Mouse (Mus musculus) limb, embryonic 12.5 days (tissue): ENCODE data around the gene Sypl2. TPM values are rescaled to one million over a fixed set of nuclear protein-coding genes. Genes with fewer than 3 reads are reported as not detected.
"Not testable (repeated sequence)": the region's sequence is repeated elsewhere in the genome, so short reads cannot be mapped to it uniquely, and the experiment has no call there.

Experiments used
- ATAC-seq: fragments of 200-750 bp; cut with Nextera tagmentation; 2 replicates; pipeline ENCODE4 v1.8.0; 2017; ENCODE audit warnings: low read depth, moderate TSS enrichment; ENCODE audit not compliant: insufficient number of reproducible peaks, insufficient read depth, low FRiP score, low TSS enrichment
- H3K27ac ChIP-seq: fragments of 300-500 bp; sonication (generic); 2 replicates; pipeline ENCODE4 v1.5.1; 2016; ENCODE audit warnings: mild to moderate bottlenecking, moderate library complexity
- H3K27me3 ChIP-seq: fragments of 300-500 bp; sonication (generic); 2 replicates; pipeline ENCODE4 v1.6.1; 2016; ENCODE audit warnings: mild to moderate bottlenecking, moderate library complexity
- H3K36me3 ChIP-seq: fragments of 300-500 bp; sonication (generic); 2 replicates; pipeline ENCODE4 v1.6.1; 2016; ENCODE audit warnings: mild to moderate bottlenecking, moderate library complexity
- H3K4me1 ChIP-seq: fragments of 300-500 bp; sonication (generic); replicated peaks from 2 replicates; pipeline ENCODE4 v1.6.1; 2016
- H3K4me2 ChIP-seq: fragments of 300-500 bp; sonication (generic); 2 replicates; pipeline ENCODE4 v1.6.1; 2016; ENCODE audit warnings: mild to moderate bottlenecking, moderate library complexity
- H3K4me3 ChIP-seq: fragments of 300-500 bp; sonication (generic); replicated peaks from 2 replicates; pipeline ENCODE4 v1.5.1; 2016; ENCODE audit warnings: mild to moderate bottlenecking
- H3K9ac ChIP-seq: fragments of 300-500 bp; sonication (generic); replicated peaks from 2 replicates; pipeline ENCODE4 v1.6.1; 2016; ENCODE audit warnings: mild to moderate bottlenecking, moderate library complexity
- H3K9me3 ChIP-seq: fragments of 300-500 bp; sonication (generic); 2 replicates; pipeline ENCODE4 v1.6.1; 2016; ENCODE audit warnings: mild to moderate bottlenecking, moderate library complexity
- WGBS: fragments of 180-500 bp; shearing (Covaris S2); methylation state at CpG from one replicate; pipeline ENCODE4 v1.1.7; 2016; 5-methylcytosine and 5-hydroxymethylcytosine counted together
- polyA plus RNA-seq: library from polyadenylated mRNA; unstranded; fragments of >200 nt; fragmentation: Nextera tagmentation; extraction: Ambion mirVana; gene quantifications from 2 replicates; pipeline ENCODE4 v1.2.1, GENCODE M21; 2016

Gene Sypl2
- 0.64 and 0.87 TPM in 2 replicates for polyA plus RNA-seq

DNA sequence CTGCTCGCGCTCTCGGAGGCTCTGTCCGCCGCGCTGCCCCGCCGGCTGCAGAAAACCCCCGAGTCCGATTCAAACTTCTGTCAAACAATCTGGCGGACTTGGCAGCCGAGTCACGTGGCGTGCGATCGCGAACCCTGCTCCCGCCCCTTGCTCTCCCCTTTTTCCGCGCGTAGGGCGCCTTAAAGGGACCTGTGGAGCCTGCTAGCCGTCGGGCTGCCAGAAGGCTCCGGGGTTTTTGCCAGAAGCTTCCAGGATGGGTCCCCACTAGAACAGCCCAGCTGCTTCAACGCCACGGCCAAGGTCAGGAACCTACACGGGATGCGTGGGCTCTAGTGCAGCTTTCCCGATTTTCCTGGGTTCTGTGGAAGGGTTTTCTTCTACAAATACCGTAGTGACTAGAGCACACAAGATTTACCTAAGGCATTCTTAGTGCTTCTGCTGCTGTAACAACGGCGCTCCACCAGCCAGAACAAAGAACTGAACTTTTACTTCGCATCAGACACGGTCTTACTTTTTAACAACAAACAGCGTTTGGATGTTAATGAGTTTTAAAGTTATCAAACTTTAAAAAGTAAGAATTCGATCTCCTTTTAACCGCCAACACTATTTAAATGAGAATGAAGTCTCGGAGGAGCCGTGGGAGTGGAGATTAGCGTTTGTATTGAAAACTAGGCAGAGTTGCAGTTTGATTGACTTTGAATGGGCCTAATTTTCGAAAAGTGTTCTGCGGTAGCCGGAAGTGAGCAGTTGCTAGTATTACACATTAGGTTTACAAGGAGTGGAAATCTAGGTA lies at the start of gene Sypl2:
Gene Sypl2, minus strand, starts transcription at position 91 of the 793 bp plus-strand sequence.
- H3K4me2 ChIP-seq = peak within 1 kb of the TSS; percentile 71
- 4% methylated on average over 44 of the region's 44 CpGs for WGBS
- H3K4me3 ChIP-seq = peak within 1 kb of the TSS; percentile 48
- no peaks in the 10 kb centered on the region for H3K36me3 ChIP-seq
- ATAC-seq = no peak
- peaks cover 68% of the 10 kb centered on the region for H3K27me3 ChIP-seq
- H3K9ac ChIP-seq = peak within 1 kb of the TSS; percentile 57
- no peaks in the 10 kb centered on the region for H3K9me3 ChIP-seq
- H3K27ac ChIP-seq = no peak within 1 kb of the TSS
- H3K4me1 ChIP-seq = peaks cover 19% of the 10 kb centered on the region

DNA sequence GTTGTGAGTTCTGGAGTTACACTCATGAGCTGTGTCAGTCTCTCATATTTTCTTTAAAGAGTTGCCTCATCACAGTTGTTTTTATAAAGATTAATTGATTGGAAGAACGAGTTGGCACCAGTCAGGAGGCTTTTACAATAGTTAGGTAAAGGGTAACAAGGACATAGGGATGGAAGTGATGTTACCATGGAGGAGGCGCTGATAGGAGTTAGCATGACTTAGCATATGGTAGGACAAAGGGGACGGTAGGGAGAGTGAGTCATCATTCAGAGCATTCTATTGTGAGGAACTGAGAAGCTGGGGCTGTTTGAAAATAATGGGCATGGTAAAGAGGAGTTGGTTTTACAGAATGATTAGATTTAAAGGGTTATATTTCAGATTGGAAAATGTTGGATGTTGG lies 32.9 kb upstream of the Sypl2 start:
- Histone ChIP-seq H3K4me2 (no peak overlapping the region), H3K27ac (no peak overlapping the region), H3K9me3 (no peaks in the 10 kb centered on the region), H3K9ac (no peak overlapping the region), H3K27me3 (no peaks in the 10 kb centered on the region), H3K4me1 (peaks cover 16% of the 10 kb centered on the region), H3K4me3 (no peak overlapping the region), H3K36me3 (peaks cover 16% of the 10 kb centered on the region)
- WGBS = 81% methylated on average over 3 of the region's 3 CpGs
- ATAC-seq = no peak

DNA sequence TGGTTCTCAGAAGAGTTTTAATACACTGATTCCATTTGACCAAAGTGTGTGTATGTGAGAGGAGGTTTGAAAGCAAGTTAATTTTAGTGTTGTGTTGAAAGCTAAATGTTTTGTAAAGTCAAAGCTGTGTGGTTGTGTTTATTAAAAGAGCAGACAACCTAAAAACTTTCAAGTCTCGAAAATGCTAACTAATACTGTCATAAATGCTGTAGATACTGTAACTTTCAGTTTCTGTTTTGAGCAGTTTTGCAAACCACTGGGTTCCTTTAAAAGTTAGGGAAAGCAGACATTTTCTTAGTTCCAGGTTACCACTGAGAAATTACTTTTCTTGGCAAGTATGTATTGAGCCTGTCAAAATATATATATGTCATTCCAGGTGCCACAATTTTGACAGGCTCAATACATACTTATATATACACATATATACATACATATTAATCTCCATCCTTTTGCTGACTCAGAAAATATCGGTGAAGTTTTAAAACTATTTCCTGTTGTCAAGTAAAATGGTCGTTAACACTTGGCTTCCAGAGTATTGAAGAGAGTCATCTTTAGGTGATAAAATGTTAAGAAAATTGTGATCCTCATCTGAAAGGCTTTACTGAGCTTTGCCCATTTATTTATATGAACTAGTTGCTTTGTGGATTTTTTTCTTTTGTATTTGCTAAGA lies 31.5 kb upstream of the Sypl2 start:
- peak overlapping the region; percentile 97 for H3K4me3 ChIP-seq
- H3K27me3 ChIP-seq = no peaks in the 10 kb centered on the region
- 80% methylated on average over 3 of the region's 3 CpGs for WGBS

DNA sequence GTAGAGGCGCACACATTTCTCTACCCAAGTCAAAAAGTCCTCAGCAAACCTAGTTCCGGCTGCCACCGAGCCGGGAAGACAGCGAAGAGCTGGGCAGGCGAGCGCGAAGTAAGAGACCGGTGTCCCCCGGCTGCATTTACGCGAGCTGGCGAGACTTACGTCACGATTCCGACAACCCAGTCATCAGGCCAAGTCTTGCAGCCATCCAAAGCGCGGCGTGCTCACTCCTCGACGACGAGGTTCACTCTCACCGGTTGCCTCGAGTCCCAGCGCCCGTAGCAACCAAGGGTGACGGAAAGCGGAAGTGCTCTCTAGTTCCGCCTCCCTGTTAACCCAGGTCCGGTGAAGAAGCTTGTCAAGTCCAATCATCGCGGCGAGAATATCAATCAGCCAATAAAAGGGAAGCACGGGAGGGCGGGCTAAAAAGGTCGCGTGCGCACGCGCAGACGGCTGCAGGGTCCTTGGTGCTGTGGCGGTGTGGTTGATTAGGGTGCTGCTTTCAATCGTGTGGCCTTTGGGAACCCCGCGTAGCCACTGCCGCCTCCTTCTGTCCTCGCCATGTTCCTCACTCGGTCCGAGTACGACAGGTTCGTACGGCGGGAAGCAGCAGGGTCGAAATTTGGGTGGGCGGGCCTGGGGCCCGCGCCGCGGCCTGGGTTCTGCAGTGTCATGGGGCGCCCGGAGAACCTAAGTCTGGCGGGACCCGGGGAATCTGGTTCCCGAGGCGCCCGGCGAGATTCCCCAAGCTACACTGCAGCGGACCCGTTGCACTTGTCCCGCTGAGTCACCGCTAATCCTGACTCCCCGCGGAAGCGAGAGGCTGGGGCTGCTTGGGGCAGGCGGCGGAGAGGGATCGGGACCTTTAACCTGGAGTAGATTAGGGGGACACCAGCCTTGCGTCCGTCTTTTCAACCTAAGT lies 30.5 kb upstream of the Sypl2 start, which contains the start of gene Psma5:
Gene Psma5, plus strand, starts transcription at position 208 of the 919 bp plus-strand sequence.
- Histone ChIP-seq H3K4me1 (peaks cover 16% of the 10 kb centered on the region), H3K27ac (peak within 1 kb of the TSS; percentile 64; the same call in 1 of the 2 replicates), H3K27me3 (no peaks in the 10 kb centered on the region), H3K9ac (peak within 1 kb of the TSS; percentile 90), H3K4me3 (peak within 1 kb of the TSS; percentile 97), H3K9me3 (no peaks in the 10 kb centered on the region), H3K4me2 (peak within 1 kb of the TSS; percentile 86), H3K36me3 (peaks cover 3% of the 10 kb centered on the region)
- WGBS = under 1% methylated on average over 79 of the region's 79 CpGs
- peak; percentile 99 for ATAC-seq

More for the DNA sequence above, 31.5 kb upstream of the Sypl2 start:
- Histone ChIP-seq H3K9ac (peak overlapping the region; percentile 90), H3K4me2 (peak overlapping the region; percentile 86), H3K9me3 (no peaks in the 10 kb centered on the region), H3K36me3 (peaks cover 10% of the 10 kb centered on the region), H3K27ac (no peak overlapping the region), H3K4me1 (peaks cover 16% of the 10 kb centered on the region)
- no peak for ATAC-seq

DNA sequence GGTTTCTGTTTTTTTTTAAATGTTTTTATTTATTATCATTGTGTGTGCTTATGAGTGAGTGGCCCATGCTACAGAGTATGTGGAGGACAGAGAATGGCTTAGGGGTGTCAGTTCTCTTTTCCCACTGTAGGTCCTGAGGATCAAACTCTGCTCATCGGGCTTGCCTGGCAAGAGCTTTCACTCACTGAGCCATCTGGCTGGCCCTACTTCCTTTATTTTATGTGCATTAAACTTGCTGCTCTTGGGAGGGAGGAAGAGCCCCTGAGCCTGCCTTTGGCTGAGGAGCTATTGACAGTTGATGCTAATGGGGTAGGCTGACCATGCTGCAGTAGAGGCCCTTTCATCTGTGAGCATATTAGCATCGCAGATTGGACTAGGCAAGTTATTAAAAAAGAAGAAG lies 20.4 kb upstream of the Sypl2 start:
- no peaks in the 10 kb centered on the region for H3K4me1 ChIP-seq
- no peak overlapping the region for H3K4me2 ChIP-seq
- H3K27ac ChIP-seq = no peak overlapping the region
- H3K4me3 ChIP-seq = no peak overlapping the region
- H3K9ac ChIP-seq = no peak overlapping the region
- H3K9me3 ChIP-seq = no peaks in the 10 kb centered on the region
- H3K27me3 ChIP-seq = no peaks in the 10 kb centered on the region
- no peaks in the 10 kb centered on the region for H3K36me3 ChIP-seq
- WGBS = 78% methylated on average over 2 of the region's 2 CpGs
- ATAC-seq = no peak

DNA sequence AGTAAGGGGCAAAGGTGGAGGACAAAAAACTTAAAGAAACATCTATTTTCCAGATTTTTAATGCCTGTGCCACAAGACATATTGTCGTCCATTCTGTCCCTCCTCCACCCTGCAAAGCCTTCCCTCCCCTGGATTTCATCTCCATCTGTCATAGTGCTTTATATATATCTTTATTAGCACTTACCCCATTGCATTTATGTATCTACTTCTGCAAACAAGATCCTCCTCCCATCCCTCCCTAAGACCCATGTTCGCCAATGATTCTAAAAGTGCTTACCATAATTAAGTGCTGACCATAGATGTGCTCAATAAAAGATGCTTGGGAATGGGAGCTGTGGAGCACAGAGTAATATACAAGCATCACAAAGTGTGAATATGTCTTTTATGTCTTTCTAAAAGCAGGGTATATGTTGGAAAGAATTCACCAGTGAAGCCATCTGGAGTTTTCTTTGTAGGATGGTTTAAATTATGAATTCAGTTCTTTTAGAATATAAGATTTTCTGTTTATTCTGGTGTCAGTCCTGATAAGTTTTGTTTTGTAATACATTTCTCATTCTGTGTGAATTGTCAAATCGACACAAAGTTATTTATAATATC lies 14.9 kb upstream of the Sypl2 start:
- H3K9ac ChIP-seq = no peak overlapping the region
- no peaks in the 10 kb centered on the region for H3K36me3 ChIP-seq
- H3K27ac ChIP-seq = no peak overlapping the region
- H3K27me3 ChIP-seq = peaks cover 3% of the 10 kb centered on the region; the same call in 1 of the 2 replicates
- H3K9me3 ChIP-seq = no peaks in the 10 kb centered on the region; the same call in 1 of the 2 replicates
- H3K4me2 ChIP-seq = no peak overlapping the region
- 85% methylated on average over 3 of the region's 3 CpGs for WGBS
- no peak overlapping the region for H3K4me3 ChIP-seq
- H3K4me1 ChIP-seq = no peaks in the 10 kb centered on the region
- no peak for ATAC-seq

DNA sequence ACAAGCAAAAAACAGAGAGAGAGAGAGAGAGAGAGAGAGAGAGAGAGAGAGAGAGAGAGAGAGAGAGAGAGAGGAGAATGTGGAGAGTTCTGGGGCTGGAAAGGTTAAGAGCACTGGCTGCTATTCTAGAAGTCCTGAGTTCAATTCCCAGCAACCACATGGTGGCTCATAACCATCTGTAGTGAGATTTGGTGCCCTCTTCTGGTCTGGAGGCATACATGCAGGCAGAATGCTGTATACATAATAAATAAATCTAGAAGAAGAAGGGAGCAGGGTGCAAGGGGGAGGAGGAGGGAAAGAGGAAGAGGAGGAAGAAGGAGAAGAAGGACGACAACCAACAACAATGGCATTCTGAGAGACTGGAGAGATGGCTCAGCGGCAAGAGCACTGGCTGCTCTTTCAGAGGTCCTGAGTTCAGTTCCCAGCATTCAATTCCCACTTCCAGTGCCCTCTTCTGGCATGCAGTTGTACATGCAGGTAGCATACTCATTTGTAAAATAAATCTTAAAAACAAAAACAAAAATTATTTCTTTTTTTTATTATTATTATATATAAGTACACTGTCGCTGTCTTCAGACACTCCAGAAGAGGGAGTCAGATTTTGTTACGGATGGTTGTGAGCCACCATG lies 11.1 kb upstream of the Sypl2 start:
- not testable (repeated sequence) for H3K9me3 ChIP-seq, H3K36me3 ChIP-seq, H3K4me2 ChIP-seq, H3K4me1 ChIP-seq, H3K27me3 ChIP-seq, H3K27ac ChIP-seq, ATAC-seq, H3K9ac ChIP-seq, H3K4me3 ChIP-seq
- WGBS = 85% methylated on average over 4 of the region's 4 CpGs

DNA sequence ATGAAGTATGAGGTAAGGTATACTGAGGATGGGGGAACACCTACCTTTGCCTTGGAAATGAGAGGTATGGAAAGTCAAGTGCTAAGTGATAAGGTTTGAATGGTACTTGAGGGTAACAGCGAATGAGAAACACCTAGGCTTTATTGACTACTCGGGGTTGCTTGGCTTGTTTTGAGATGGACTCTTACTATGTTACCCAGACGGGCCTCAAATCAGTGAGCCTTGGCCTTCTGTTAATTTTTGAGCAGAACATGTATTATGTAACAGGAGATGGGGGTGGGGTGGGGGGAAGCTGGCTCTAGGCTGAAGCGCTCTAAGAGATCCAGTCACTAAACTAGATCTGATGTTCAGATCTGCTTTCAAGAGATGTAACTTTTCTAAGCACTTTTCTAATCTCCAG lies 5.2 kb upstream of the Sypl2 start:
- WGBS = 88% methylated on average over 4 of the region's 4 CpGs
- H3K9me3 ChIP-seq = no peaks in the 10 kb centered on the region
- ATAC-seq = no peak

DNA sequence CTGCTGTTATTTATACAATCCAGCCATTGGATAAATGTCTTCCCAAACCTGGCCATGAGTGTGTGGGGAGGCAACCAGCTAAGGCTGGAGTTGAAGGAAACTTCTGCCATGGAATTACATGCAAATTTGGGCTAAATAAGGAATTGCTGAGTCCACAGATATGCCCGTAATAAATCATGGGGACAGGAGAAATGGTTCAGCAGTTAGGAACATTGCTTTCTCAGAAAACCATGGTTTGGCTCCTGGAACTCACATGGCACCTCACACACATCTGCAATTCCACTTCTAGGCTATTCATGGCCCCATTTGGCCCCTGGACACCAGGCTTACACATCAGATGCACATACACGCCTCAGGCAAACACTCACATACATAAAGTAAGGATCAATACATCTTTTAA lies 1.1 kb upstream of the Sypl2 start:
- 78% methylated on average over 2 of the region's 2 CpGs for WGBS
- Histone ChIP-seq H3K4me2 (peak overlapping the region; percentile 71), H3K9ac (no peak overlapping the region), H3K4me1 (peaks cover 19% of the 10 kb centered on the region), H3K27me3 (peaks cover 61% of the 10 kb centered on the region), H3K36me3 (no peaks in the 10 kb centered on the region), H3K27ac (no peak overlapping the region), H3K9me3 (no peaks in the 10 kb centered on the region), H3K4me3 (peak overlapping the region; percentile 48; the same call in 1 of the 2 replicates)
- no peak for ATAC-seq

More for the DNA sequence above, 5.2 kb upstream of the Sypl2 start:
- Histone ChIP-seq H3K9ac (no peak overlapping the region), H3K4me3 (no peak overlapping the region), H3K27ac (no peak overlapping the region), H3K27me3 (peaks cover 22% of the 10 kb centered on the region), H3K4me2 (no peak overlapping the region), H3K4me1 (peaks cover 10% of the 10 kb centered on the region), H3K36me3 (no peaks in the 10 kb centered on the region)
